Mouse (Mus musculus) cortical plate, adult 2 months (tissue): ENCODE data around the gene Arid1b. TPM values are rescaled to one million over a fixed set of nuclear protein-coding genes. Genes with fewer than 3 reads are reported as not detected.

ENCODE experiments used
- H3K27ac ChIP-seq: fragments of 200-500 bp; 2 replicates; pipeline ENCODE4 v1.5.1; 2012; ENCODE audit warnings: low read length, control low read depth, inconsistent platforms; ENCODE audit not compliant: insufficient read depth
- H3K4me1 ChIP-seq: fragments of 200-500 bp; 2 replicates; pipeline ENCODE4 v1.6.1; 2011; ENCODE audit warnings: low read length; ENCODE audit not compliant: control insufficient read depth, insufficient read depth
- H3K4me3 ChIP-seq: fragments of 200-500 bp; 2 replicates; pipeline ENCODE4 v1.5.1; 2011; ENCODE audit warnings: mild to moderate bottlenecking, low read length, control low read depth; ENCODE audit not compliant: insufficient read depth
- CTCF ChIP-seq: fragments of 200-500 bp; IDR thresholded peaks from 2 replicates; pipeline ENCODE4 v1.5.1; 2011; ENCODE audit warnings: mild to moderate bottlenecking, control low read depth, low read length; ENCODE audit not compliant: insufficient read depth; ENCODE audit errors: extremely low read depth
- POLR2A ChIP-seq: fragments of 200-500 bp; IDR thresholded peaks from 2 replicates; pipeline ENCODE4 v1.6.1; 2011; ENCODE audit warnings: mild to moderate bottlenecking, low read length, control low read depth; ENCODE audit not compliant: insufficient read depth; ENCODE audit errors: extremely low read depth
- polyA plus RNA-seq: library from polyadenylated mRNA; depleted of rRNA; stranded (reverse); fragments of >200 nt; gene quantifications from 2 replicates; pipeline ENCODE4 v1.2.3, GENCODE M21; 2012

Gene Arid1b
- polyA plus RNA-seq, 1 experiment = 22.8 TPM

- TF ChIP-seq POLR2A (no peak), CTCF (no peak)
- no peak overlapping the region for H3K27ac ChIP-seq
- H3K4me1 ChIP-seq = peaks cover 2% of the 10 kb centered on the region
- H3K4me3 ChIP-seq = no peak overlapping the region
These were observed 335.9 kb downstream of the Arid1b start for GRCm38 (mm10) chr17:5330063-5330462.

DNA sequence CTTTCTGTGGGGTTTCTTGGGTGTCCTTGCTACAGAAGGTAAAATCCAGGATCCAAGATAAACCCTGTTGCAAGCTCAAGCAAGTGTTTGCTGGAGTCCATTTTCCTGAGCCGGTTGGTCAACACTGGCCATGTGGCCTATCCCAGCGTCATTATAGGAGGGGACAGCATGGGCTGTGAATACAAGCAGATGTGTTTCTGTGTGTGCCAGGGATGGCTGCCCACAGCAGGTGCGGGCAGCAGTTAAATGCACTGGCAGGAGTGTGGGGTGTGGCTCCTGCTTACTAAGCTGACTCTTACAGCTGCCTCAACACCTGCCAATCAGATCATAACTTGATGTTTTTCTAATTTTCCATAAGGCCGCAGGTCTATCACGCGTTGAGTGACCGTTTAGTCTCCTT, 336.5 kb downstream of the Arid1b start:
- Histone ChIP-seq H3K4me3 (no peak overlapping the region), H3K4me1 (peaks cover 2% of the 10 kb centered on the region), H3K27ac (no peak overlapping the region)
- TF ChIP-seq CTCF (no peak), POLR2A (no peak)

DNA sequence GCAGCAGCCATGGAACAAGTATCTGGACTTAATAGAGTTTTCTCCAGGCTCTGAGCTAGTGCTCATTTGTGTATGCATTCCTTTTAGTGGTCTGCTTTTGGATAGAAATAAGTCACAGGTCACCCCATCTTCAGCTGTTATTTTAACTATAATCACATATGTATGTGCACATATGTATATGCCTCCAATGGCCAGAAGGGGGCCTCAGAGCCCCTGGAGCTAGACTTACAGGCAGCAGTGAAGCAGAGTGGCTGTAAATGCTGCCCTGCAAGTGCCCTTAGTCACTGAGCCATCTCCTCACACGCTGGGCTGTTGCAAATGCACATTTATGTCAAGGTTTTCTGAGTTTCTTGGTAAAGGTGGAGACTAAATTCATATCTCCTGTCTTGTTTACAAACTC, 337.3 kb downstream of the Arid1b start:
- peak; percentile 37; the same call in 1 of the 2 replicates for TF ChIP-seq CTCF
- TF ChIP-seq POLR2A = no peak
- H3K27ac ChIP-seq = no peak overlapping the region
- H3K4me1 ChIP-seq = peaks cover 2% of the 10 kb centered on the region
- H3K4me3 ChIP-seq = no peak overlapping the region

DNA sequence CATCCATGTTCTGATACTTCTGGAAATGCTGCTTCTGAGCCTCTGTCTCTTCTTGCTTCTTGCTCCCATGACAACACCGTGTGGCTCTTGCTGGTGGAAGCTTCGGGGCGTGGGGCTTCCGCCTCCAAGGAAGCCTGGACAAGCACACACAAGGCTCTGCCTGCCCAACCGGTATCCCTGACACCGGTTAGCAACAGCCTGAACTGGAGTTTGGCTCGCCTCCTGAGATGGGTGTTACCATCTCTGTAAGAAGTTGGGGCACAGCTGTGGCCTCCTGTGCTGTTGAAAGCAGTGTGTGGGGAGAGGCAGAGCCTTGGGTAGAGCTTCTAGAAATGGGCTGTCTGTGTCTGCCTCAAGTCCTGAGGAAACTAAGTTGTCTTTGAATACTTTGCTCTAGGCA, 340.4 kb downstream of the Arid1b start:
- H3K4me3 ChIP-seq = no peak overlapping the region
- no peaks in the 10 kb centered on the region for H3K4me1 ChIP-seq
- TF ChIP-seq CTCF = no peak
- TF ChIP-seq POLR2A = no peak
- no peak overlapping the region for H3K27ac ChIP-seq

DNA sequence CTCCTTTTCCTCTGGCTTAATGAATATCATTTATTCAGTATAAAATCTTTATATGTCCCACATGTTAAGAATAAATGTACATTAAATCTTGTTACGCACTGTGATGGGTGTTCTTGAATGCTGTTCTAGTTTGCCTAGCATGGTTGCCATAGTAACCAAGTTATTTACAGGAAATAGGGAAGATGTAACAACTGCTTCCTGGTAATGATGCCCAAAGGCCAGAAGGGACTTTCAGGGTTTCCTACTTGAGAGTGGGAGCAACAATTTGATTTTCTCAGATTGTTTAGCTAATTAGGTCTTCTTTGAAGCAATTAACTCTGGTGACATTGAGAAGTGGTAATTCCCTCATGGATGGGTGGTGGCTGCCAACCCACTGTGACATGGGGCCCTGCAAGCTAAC, 350.3 kb downstream of the Arid1b start:
- Histone ChIP-seq H3K4me1 (peaks cover 11% of the 10 kb centered on the region), H3K4me3 (no peak overlapping the region), H3K27ac (no peak overlapping the region)
- TF ChIP-seq CTCF = no peak
- TF ChIP-seq POLR2A = no peak

DNA sequence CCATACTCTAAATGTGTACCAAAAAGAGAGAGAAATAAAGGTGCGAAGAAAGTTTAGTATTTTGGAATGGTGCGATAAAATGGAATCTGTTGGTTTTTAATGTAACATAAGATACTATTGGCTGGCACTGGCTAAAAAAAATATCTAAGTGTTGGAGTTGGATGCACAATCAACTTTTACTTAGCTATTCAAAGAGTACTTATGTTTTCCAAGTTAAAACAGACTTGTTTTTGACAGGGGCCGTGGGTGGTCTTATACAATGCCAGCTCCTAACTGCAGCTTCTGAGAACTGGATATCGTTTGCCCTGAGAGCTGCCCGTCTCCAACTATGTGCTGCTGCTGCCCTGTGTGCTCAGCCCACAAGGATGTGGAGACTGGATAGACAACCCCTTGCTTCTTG, 351.7 kb downstream of the Arid1b start:
- Histone ChIP-seq H3K27ac (no peak overlapping the region), H3K4me3 (no peak overlapping the region), H3K4me1 (peaks cover 7% of the 10 kb centered on the region)
- TF ChIP-seq CTCF (no peak), POLR2A (no peak)

- Histone ChIP-seq H3K4me1 (no peaks in the 10 kb centered on the region), H3K27ac (no peak overlapping the region), H3K4me3 (no peak overlapping the region)
- TF ChIP-seq CTCF = no peak
- no peak for TF ChIP-seq POLR2A
These were observed 358.8 kb downstream of the Arid1b start for GRCm38 (mm10) chr17:5352901-5353300.

DNA sequence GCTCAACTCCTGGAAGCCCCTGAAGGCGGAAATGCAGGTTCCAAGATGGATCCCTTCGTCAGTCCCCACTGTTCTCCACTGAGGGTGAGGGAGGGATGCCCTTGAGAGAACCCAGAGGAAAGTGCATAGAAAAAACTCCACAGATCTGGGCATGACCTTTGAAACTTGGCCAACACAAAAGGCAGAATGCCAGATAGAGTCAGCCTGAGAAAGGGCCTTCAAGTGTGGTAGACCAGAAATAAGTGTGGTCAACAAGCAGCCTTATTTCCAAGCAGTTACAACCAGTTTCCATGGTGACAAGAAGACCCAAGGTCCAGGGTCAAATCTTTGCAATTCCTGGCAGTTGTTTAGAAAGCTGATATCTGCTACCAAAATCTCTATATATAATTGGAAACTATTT, 366.6 kb downstream of the Arid1b start:
- TF ChIP-seq CTCF = no peak
- no peak for TF ChIP-seq POLR2A
- Histone ChIP-seq H3K4me1 (no peaks in the 10 kb centered on the region), H3K4me3 (no peak overlapping the region), H3K27ac (no peak overlapping the region)

DNA sequence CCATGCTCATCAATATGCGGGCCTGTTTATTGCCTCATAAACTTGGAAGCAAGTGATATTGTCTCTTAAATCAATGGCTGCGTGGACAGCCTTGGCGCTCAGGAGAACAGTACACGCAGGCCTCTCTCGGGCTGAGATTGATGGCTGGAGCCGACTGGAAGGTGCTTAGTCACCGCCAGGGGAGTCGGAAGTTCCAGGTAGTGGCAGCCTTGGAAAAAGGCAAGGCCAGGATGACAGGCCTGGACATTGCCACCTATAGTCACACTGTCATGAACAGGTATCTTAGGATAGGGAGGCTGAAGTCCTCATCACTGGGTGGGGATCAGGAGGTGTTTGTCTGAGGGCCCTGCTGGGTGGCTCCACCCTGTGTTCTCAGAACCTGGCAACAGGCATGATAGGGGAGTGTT, 371.9 kb downstream of the Arid1b start:
- Histone ChIP-seq H3K27ac (no peak overlapping the region), H3K4me1 (no peaks in the 10 kb centered on the region), H3K4me3 (no peak overlapping the region)
- TF ChIP-seq CTCF (no peak), POLR2A (no peak)

GRCm38 (mm10) chr17:5371032-5371431, 376.9 kb downstream of the Arid1b start:
- no peak overlapping the region for H3K4me3 ChIP-seq
- TF ChIP-seq CTCF (no peak), POLR2A (no peak)
- no peak overlapping the region for H3K27ac ChIP-seq
- no peaks in the 10 kb centered on the region for H3K4me1 ChIP-seq

GRCm38 (mm10) chr17:5371521-5371920, 377.4 kb downstream of the Arid1b start:
- no peak for TF ChIP-seq CTCF
- no peak for TF ChIP-seq POLR2A
- Histone ChIP-seq H3K4me1 (no peaks in the 10 kb centered on the region), H3K27ac (no peak overlapping the region)

More at GRCm38 (mm10) chr17:5371521-5371920, 377.4 kb downstream of the Arid1b start:
- no peak overlapping the region for H3K4me3 ChIP-seq
